Mouse (Mus musculus): ENCODE measurements around the gene Wdr46. TPM values are rescaled to one million over a fixed set of nuclear protein-coding genes. Genes with fewer than 3 reads are reported as not detected.
"Not testable (repeated sequence)": the region's sequence is repeated elsewhere in the genome, so short reads cannot be mapped to it uniquely, and the experiment has no call there.

Wdr46 gene
- total RNA-seq, 1 experiment from 2014 or later = 16.1 TPM

DNA sequence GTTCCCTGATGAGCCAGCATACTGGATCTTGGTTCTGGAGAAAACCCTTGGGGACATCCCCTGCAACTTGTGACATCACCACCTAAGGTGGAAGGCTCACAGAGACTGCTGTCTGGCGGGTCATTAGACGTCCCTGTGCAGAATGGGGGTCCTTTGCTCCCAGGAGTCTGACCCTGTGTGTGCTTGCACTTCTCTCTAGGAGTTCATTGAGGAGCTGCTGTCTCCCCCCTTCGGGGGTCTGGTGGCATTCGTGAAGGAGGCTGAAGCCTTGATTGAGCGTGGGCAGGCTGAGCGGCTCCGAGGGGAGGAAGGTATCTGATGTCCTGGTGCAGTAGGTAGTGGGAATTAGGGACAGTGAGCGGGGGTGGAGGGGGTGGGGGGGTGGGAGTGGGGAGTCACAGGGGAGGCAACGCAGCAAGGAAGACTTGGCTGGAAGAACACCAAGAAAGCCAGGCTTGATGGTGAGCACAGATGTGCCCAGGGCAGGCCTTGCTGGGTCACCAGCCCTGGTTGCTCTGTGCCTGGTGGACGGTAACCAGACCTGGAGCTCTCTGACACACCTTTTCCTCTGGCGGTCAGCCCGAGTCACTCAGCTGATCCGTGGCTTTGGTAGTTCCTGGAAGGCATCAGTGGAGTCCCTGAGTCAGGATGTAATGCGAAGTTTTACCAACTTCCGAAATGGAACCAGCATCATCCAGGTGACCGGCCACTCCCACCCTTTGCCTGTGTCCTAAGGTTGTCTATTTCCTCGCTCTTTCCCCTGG, 24.8 kb downstream of the Wdr46 start:
- no peak for ATAC-seq (ENCODE audit: extremely low read depth, insufficient number of reproducible peaks, low FRiP score, poor library complexity, severe bottlenecking)

DNA sequence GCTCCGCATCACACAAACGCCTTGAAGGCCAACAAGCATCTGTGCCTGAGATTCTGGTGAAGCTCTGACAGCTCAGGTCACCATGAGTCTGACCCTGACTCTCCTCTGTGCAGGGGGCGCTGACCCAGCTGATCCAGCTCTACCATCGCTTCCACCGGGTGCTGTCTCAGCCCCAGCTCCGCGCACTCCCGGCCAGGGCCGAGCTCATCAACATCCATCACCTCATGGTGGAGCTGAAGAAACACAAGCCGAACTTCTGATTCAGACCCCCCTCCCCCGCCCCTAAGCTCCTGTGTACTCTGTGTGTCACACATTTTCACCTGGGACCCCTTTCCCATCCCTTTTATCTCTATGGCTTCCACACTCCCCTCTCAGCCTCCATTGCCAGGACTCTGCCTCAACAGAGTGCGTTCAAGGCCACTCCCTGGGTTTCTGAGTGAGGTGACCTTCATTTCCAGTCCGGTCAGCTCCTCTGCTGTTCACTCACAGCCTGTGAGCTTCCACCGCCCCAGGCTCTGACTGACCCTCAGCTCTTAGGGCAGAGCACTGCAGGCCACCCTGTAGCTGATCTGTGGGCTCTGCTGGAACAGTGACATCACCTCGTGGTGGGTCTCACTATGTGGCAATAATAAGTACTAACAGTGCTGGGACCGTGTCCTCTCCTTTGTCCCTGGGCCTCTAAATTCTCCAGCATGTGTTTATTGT, 25.5 kb downstream of the Wdr46 start:
- no peak for ATAC-seq (ENCODE audit: extremely low read depth, insufficient number of reproducible peaks, low FRiP score, poor library complexity, severe bottlenecking)

DNA sequence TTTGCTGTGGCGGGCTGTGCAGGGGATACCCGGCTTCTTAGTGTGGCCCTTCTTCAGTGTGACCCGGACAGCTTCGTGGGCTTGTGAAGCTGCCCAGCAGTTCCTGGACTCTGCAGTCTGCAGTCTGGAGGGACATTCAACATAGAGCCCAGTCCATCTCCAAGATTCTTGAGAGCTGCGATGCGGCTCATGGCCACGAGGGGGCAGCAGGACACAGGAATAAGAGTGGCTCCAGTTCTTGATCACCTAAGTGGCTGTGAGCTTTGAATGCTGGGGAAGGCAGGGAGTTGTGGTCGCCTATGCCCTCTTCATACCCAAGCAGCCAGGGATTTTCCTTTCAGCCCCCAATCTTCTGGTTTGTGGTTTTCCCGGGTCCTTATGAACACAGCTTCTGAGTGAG, 28.0 kb downstream of the Wdr46 start:
- peak; percentile 88 for ATAC-seq (ENCODE audit: extremely low read depth, insufficient number of reproducible peaks, low FRiP score, poor library complexity, severe bottlenecking)

DNA sequence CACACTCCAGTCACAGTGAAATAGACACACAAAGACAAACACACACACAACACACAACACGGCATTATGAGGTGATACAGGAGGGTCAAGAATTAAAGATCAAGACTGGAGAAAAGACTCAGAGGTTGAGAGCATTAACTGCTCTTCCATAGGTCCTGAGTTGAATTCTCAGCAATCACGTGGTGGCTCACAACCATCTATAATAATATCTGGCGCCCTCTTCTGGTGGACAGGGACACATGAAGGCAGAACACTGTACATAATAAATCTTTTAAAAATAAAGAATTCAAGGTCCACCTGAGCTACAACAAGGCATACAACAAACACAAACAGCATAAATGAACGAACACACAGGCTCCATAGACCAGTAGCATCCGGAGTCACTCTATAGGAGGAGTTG, 28.5 kb downstream of the Wdr46 start:
- peak; percentile 26; the same call in 1 of the 2 replicates for ATAC-seq (ENCODE audit: extremely low read depth, insufficient number of reproducible peaks, low FRiP score, poor library complexity, severe bottlenecking)

GRCm38 (mm10) chr17:33969394-33969793, 28.9 kb downstream of the Wdr46 start:
- ATAC-seq (ENCODE audit: extremely low read depth, insufficient number of reproducible peaks, low FRiP score, poor library complexity, severe bottlenecking) = no peak

DNA sequence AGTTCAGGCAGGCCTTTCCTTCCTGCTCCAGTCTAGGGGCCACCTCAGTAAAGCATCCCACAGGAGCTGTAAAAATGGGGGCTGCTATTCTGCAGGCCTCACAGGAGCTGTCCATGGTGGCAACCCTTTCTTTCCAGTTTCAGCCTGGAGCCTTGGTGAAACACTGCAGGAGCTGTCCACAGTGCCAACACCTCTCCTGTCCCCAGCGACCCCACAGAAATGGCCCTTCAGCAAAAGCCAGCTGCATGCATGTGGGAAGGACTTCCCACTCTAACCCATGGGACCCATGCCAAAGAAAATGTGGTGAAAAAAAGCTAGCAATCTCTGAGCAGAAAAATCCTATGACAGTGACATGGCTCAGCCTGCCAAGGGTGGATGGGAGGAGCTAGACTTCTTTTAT, 32.2 kb downstream of the Wdr46 start:
- ATAC-seq (ENCODE audit: extremely low read depth, insufficient number of reproducible peaks, low FRiP score, poor library complexity, severe bottlenecking) = no peak

- no peak for ATAC-seq (ENCODE audit: extremely low read depth, insufficient number of reproducible peaks, low FRiP score, poor library complexity, severe bottlenecking)
Measured at GRCm38 (mm10) chr17:33973572-33973971, 33.1 kb downstream of the Wdr46 start.

DNA sequence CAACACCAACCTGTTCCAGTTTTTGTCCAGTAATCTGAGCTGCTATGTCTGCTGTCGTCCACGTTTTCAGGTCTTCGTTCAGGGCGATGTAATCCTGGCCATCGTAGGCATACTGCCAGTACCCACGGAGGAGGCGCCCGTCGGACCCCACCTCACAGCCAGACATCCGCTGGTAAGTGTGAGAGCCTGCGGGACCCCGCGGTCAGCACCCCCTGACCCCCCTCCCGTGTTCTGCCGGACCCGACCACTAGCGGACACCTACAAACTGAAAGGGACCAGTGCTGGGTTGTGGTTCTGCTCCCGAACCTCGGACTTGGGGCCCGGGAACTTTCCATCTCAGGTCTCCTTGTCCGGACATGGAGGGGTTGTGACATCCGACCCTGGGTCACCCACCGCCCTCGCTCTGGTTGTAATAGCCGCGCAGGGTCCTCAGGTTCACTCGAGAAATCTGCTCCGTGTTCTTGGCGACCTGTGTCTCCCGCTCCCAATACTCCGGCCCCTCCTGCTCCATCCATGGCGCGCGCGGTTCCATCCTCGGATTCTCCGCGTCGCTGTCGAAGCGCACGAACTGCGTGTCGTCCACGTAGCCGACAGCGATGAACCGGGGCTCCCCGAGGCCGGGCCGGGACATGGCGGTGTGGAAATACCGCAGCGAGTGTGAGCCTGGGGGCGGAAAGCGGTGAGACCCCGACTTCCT, 37.5 kb downstream of the Wdr46 start:
- no peak for ATAC-seq (ENCODE audit: extremely low read depth, insufficient number of reproducible peaks, low FRiP score, poor library complexity, severe bottlenecking)

- peak; percentile 94 for ATAC-seq (ENCODE audit: extremely low read depth, insufficient number of reproducible peaks, low FRiP score, poor library complexity, severe bottlenecking)
Measured at GRCm38 (mm10) chr17:33978631-33979031, 38.2 kb downstream of the Wdr46 start.

DNA sequence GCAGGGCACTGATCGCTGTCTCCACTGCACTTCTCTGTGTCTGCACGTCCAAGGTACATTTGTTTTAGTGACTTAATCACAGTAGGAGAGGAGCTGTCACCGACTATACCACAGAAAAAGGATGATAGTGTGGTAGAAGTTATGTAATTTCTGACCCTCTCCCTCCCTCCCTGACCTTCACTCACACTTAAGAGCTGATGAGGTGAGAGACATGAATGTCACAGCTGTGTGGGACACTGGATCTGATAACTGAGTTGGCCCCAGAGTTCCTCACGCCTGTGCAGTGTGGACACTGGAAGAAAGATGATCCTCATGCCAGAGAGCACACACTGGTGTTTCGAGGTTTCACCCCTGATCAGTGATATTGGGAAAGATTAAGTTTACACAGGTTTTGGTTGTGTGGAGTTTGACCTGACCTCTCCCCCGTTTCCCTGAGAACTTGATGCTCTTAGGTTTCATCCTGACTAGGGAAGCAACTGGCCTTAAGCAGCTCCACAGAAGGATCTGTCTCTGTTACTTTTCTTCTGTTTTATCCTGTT, 39.1 kb downstream of the Wdr46 start:
- ATAC-seq (ENCODE audit: extremely low read depth, insufficient number of reproducible peaks, low FRiP score, poor library complexity, severe bottlenecking) = no peak

GRCm38 (mm10) chr17:33980181-33981035, 39.9 kb downstream of the Wdr46 start:
- no peak for ATAC-seq (ENCODE audit: extremely low read depth, insufficient number of reproducible peaks, low FRiP score, poor library complexity, severe bottlenecking)

- ATAC-seq (ENCODE audit: extremely low read depth, insufficient number of reproducible peaks, low FRiP score, poor library complexity, severe bottlenecking) = peak; percentile 62
Measured at GRCm38 (mm10) chr17:33981192-33981909, 40.9 kb downstream of the Wdr46 start.

DNA sequence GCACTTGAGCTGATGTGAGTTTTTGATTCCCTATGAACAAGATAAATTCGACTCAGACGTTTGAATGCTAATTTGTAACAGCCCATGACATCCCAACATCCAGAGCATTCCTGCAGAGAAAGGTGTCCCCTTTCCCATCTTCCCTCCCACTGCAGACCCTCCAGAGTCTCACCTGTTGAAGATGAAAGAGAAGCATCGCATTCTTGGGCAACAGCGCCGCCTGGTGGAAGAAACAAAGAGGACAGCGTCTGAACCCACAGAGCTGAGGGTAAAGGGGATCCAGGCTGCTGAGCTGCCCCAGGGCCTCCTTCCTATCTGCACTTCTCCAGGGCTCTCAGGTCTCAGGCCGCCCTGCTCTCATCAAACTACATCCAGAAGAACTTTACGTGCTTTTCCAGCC, 41.7 kb downstream of the Wdr46 start:
- not testable (repeated sequence) for ATAC-seq (ENCODE audit: extremely low read depth, insufficient number of reproducible peaks, low FRiP score, poor library complexity, severe bottlenecking)

DNA sequence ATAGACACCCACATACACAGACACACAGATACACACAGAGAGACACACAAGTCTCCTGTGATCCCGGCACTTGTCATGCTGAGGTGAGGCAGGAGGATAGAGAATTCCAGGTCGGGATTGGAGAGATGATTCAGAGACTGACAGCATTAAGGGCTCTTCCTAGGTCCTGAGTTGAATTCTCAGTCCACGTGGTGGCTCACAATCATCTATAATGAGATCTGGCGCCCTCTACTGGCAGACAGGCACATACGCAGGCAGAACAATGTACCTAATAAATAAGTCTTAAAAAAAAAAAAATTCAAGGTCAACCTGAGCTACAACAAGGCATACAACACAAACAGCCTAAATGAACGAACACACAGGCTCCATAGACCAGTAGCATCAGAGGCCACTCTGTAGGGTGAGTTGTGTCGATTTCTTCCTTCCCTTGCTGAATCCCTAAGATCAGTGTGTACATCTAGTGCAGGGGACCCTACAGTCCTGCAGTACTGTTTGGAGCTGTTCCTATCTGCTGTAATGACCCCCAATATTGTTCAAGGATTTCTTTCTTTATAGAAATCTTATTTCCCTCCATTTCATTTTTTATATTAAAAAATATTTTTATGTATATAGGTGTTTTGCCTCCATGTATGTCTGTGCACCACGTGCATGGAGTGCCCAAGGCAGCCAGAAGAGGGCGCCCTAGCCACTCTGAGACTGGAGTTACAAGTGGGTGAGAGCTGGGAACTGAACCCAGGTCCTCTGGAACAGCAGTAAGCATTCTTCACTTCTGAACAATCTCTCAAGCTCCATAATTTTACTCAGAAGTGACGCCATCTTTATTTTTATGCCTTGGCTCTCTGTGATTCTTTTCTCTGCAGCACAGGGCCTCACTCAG, 51.6 kb downstream of the Wdr46 start:
- ATAC-seq (ENCODE audit: extremely low read depth, insufficient number of reproducible peaks, low FRiP score, poor library complexity, severe bottlenecking) = peak; percentile 71

- no peak for ATAC-seq (ENCODE audit: extremely low read depth, insufficient number of reproducible peaks, low FRiP score, poor library complexity, severe bottlenecking)
Measured at GRCm38 (mm10) chr17:33994959-33995358, 54.5 kb downstream of the Wdr46 start.

DNA sequence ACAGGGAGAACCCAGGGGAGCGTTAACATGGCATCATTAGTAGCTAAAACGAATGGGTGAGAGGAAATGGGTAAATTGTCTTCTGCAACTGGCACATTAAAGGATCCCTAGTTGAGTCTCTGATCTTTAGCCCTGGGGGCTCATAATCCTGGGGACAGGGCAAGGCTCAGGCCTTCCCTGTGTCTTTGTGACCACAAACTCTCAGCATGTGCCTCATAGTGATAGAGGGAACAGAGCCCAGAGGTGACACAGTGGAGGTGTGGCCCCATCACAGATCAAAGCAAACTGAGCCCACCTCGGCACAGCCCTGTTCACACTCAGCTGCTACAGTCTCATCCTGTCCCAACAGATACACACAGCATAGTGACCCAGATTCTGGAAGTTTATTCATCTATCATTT, 55.2 kb downstream of the Wdr46 start:
- ATAC-seq (ENCODE audit: extremely low read depth, insufficient number of reproducible peaks, low FRiP score, poor library complexity, severe bottlenecking) = no peak

GRCm38 (mm10) chr17:33997025-33997424, 56.6 kb downstream of the Wdr46 start:
- ATAC-seq (ENCODE audit: extremely low read depth, insufficient number of reproducible peaks, low FRiP score, poor library complexity, severe bottlenecking) = not testable (repeated sequence)
